Mouse (Mus musculus): ENCODE results near the gene Zfp422. TPM values are rescaled to one million over a fixed set of nuclear protein-coding genes. Genes with fewer than 3 reads are reported as not detected.

Gene Zfp422
- polyA plus RNA-seq (2016; fragmentation: Nextera tagmentation; extraction: Ambion mirVana), result 235 and 264 TPM in 2 replicates

DNA sequence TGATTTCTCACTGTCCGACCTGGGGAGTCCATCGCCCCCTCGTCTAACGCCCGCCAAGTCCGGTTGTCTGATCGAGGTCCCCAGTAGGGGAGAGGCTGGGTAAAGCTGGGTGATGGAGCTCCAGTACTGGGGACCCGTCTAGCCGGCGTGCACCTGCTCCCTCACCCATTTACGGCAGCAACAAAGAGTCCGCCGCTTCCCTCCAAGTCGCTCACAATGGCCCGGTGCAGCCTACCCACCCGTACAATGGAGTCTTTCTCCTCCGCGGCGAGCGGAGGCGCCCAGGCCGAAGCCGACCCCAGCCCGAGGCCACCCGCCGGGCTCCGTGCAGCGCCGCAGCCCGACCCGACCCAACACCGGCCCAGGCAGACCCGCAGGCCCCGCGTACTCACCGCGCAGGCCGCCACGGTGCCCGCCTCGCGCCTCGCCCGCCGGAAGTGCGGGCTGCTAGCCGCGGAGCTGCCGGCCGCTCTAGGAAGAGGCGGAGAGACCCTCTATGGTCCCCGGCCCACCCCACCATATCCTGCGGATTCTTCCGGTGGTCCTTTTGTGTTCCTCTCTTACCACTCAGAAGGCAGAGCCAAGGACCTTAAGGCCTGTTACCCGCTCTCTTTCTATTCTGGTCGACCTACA is at the start of gene Zfp422:
Gene Zfp422, minus strand, starts transcription at position 461 of the 633 bp plus-strand sequence.
- Histone ChIP-seq H3K4me1 (peaks cover 14% of the 10 kb centered on the region), H3K36me3 (peaks cover 36% of the 10 kb centered on the region), H3K4me3 (peak within 1 kb of the TSS; percentile 89), H3K27ac (peak within 1 kb of the TSS; percentile 99), H3K27me3 (ENCODE audit: low read depth, poor library complexity, severe bottlenecking) (no peaks in the 10 kb centered on the region), H3K9me3 (replicated peaks) (no peaks in the 10 kb centered on the region)
- WGBS, result under 1% methylated on average over 56 of the region's 56 CpGs
- peak; percentile 86 for DNase-seq (ENCODE audit: low spot score)

DNA sequence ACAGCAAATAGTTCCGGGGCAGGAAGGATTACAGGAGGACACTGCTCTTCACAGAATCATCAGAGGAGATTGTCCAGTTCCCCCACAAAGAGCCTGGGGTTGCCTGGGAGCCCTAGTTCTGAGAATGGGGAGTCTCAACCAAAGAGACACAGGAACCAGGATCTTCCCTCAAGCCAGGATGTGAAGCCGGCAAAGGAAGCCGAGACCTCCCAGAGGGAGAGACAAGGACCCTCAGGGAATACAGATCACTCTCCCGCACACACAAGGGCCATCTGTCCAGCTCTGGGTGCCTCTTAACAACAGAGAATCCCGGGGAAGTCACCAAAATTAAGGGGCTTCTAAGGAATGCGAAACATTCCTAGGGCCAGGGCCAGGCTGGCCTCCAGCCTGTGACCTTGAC is 48.5 kb upstream of the Zfp422 start:
- Histone ChIP-seq H3K36me3 (no peaks in the 10 kb centered on the region), H3K27me3 (ENCODE audit: low read depth, poor library complexity, severe bottlenecking) (peaks cover 17% of the 10 kb centered on the region), H3K4me1 (peaks cover 28% of the 10 kb centered on the region), H3K4me3 (no peak overlapping the region), H3K27ac (0 out of 2 replicates have a peak overlapping the region, but pooled peaks have one; percentile 26), H3K9me3 (replicated peaks) (no peaks in the 10 kb centered on the region)
- DNase-seq (ENCODE audit: low spot score), result no peak
- WGBS, result 75% methylated on average over 6 of the region's 6 CpGs

- H3K36me3 ChIP-seq, result no peaks in the 10 kb centered on the region
- DNase-seq (ENCODE audit: low spot score), result no peak
- H3K27ac ChIP-seq, result no peak overlapping the region
- H3K4me1 ChIP-seq, result peaks cover 32% of the 10 kb centered on the region
- no peaks in the 10 kb centered on the region for H3K9me3 ChIP-seq (replicated peaks)
- 81% methylated on average over 10 of the region's 10 CpGs for WGBS
- no peak overlapping the region for H3K4me3 ChIP-seq
- H3K27me3 ChIP-seq (ENCODE audit: low read depth, poor library complexity, severe bottlenecking), result peaks cover 26% of the 10 kb centered on the region
Observed at GRCm38 (mm10) chr6:116676355-116676913, 47.6 kb upstream of the Zfp422 start.

DNA sequence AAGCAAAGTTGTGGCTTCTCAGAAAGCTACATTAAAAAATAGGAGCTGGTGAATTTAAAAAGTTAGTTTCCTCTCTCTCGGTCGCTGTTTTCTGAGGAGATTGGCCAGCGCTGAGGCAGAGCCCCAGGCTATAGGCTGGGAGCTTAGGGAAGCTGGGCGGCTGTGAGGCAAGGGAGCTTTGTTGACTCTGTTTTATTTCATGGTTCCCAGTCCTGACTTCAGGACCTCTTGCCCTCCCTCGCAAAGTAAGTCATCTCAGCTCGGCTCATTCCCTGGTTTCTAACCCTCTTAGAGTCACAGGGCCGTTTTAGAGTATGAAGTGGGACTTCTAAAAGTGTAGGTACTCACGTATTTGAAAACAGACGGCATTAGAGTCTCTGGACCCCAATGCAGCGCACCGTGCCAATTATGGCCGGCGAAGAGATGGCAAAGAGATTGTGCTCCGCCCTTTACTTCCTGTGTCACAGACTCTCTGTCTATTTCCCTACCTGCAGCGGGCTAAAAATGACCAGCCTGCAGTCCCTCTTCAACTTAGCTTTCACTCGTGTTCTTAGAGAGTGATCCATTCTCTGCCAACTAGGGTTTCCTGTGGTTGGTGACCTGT is 45.6 kb upstream of the Zfp422 start:
- H3K4me1 ChIP-seq, result peaks cover 49% of the 10 kb centered on the region
- H3K27me3 ChIP-seq (ENCODE audit: low read depth, poor library complexity, severe bottlenecking), result peaks cover 46% of the 10 kb centered on the region
- no peak for DNase-seq (ENCODE audit: low spot score)
- 23% methylated on average over 16 of the region's 16 CpGs for WGBS
- peak overlapping the region; percentile 55 for H3K4me3 ChIP-seq
- peak overlapping the region; percentile 71 for H3K27ac ChIP-seq
- H3K36me3 ChIP-seq, result no peaks in the 10 kb centered on the region
- no peaks in the 10 kb centered on the region for H3K9me3 ChIP-seq (replicated peaks)

GRCm38 (mm10) chr6:116673471-116674282 is 44.9 kb upstream of the Zfp422 start, which contains the start of gene Rassf4:
Gene Rassf4 (minus strand): TSS chr6:116673952.
- WGBS, result under 1% methylated on average over 44 of the region's 44 CpGs
- peak; percentile 93 for DNase-seq (ENCODE audit: low spot score)
- Histone ChIP-seq H3K9me3 (replicated peaks) (no peaks in the 10 kb centered on the region), H3K36me3 (no peaks in the 10 kb centered on the region), H3K27ac (peak within 1 kb of the TSS; percentile 71), H3K4me3 (peak within 1 kb of the TSS; percentile 55), H3K4me1 (peaks cover 55% of the 10 kb centered on the region), H3K27me3 (ENCODE audit: low read depth, poor library complexity, severe bottlenecking) (peaks cover 50% of the 10 kb centered on the region)

DNA sequence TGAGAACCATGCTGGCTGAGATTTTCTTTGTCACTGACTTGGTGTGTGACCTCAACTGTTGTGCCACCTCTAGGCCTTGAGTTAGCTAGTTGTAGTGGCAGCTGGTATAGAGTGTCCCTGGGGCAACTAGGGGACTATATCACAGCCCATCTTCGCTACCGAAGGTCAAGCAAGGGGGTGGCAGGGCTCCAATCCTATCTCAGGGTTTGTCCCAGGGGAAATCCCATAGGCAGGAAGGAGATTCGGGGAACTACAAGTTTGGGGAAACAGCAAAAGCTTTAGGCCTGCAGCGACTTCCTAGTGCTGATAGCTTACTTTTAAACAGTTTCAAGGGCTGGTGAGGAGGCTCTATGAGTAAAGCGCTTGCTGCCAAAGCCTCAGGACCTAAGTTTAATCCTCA is 43.5 kb upstream of the Zfp422 start:
- H3K9me3 ChIP-seq (replicated peaks), result no peaks in the 10 kb centered on the region
- H3K27ac ChIP-seq, result no peak overlapping the region
- peaks cover 50% of the 10 kb centered on the region for H3K27me3 ChIP-seq (ENCODE audit: low read depth, poor library complexity, severe bottlenecking)
- no peak overlapping the region for H3K4me3 ChIP-seq
- WGBS, result 81% methylated on average over 5 of the region's 5 CpGs
- no peak for DNase-seq (ENCODE audit: low spot score)
- H3K4me1 ChIP-seq, result peaks cover 59% of the 10 kb centered on the region
- H3K36me3 ChIP-seq, result no peaks in the 10 kb centered on the region

DNA sequence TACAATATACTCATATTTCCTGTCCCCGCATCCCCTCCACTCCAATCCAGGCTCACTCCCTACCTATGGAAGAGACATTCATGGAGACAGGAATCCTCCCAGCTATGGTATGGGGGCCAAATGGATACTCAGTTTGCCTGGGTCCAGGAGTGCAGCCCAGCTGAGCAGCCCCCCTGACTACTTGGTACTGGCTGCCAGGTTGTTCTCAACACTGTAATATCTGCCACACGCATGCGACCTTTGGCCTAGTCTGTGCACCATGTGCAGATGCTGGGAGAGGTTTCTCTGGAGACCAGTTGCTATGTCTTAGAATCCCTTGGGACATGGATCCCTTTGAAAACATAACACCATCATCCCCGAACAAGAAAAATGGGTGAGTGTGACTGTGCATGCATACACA is 43.0 kb upstream of the Zfp422 start:
- no peaks in the 10 kb centered on the region for H3K36me3 ChIP-seq
- H3K27me3 ChIP-seq (ENCODE audit: low read depth, poor library complexity, severe bottlenecking), result peaks cover 50% of the 10 kb centered on the region
- H3K9me3 ChIP-seq (replicated peaks), result no peaks in the 10 kb centered on the region
- H3K27ac ChIP-seq, result no peak overlapping the region
- WGBS, result 88% methylated on average over 4 of the region's 4 CpGs
- no peak overlapping the region for H3K4me3 ChIP-seq
- H3K4me1 ChIP-seq, result peaks cover 57% of the 10 kb centered on the region
- no peak for DNase-seq (ENCODE audit: low spot score)

GRCm38 (mm10) chr6:116671031-116671430 is 42.2 kb upstream of the Zfp422 start:
- WGBS, result 5% methylated on average over 5 of the region's 5 CpGs
- Histone ChIP-seq H3K4me1 (peaks cover 53% of the 10 kb centered on the region), H3K27ac (no peak overlapping the region), H3K27me3 (ENCODE audit: low read depth, poor library complexity, severe bottlenecking) (peaks cover 50% of the 10 kb centered on the region), H3K4me3 (no peak overlapping the region), H3K36me3 (no peaks in the 10 kb centered on the region), H3K9me3 (replicated peaks) (no peaks in the 10 kb centered on the region)
- DNase-seq (ENCODE audit: low spot score), result peak; percentile 38

GRCm38 (mm10) chr6:116670144-116670543 is 41.3 kb upstream of the Zfp422 start:
- Histone ChIP-seq H3K27me3 (ENCODE audit: low read depth, poor library complexity, severe bottlenecking) (peaks cover 48% of the 10 kb centered on the region), H3K9me3 (replicated peaks) (no peaks in the 10 kb centered on the region), H3K27ac (no peak overlapping the region), H3K4me1 (peaks cover 53% of the 10 kb centered on the region), H3K36me3 (no peaks in the 10 kb centered on the region), H3K4me3 (no peak overlapping the region)
- 42% methylated on average over 6 of the region's 6 CpGs for WGBS
- DNase-seq (ENCODE audit: low spot score), result no peak

GRCm38 (mm10) chr6:116668682-116669470 is 40.1 kb upstream of the Zfp422 start:
- Histone ChIP-seq H3K4me1 (peaks cover 42% of the 10 kb centered on the region), H3K9me3 (replicated peaks) (no peaks in the 10 kb centered on the region), H3K27ac (no peak overlapping the region), H3K4me3 (no peak overlapping the region), H3K36me3 (no peaks in the 10 kb centered on the region), H3K27me3 (ENCODE audit: low read depth, poor library complexity, severe bottlenecking) (peaks cover 44% of the 10 kb centered on the region)
- DNase-seq (ENCODE audit: low spot score), result peak; percentile 35
- 39% methylated on average over 11 of the region's 11 CpGs for WGBS

DNA sequence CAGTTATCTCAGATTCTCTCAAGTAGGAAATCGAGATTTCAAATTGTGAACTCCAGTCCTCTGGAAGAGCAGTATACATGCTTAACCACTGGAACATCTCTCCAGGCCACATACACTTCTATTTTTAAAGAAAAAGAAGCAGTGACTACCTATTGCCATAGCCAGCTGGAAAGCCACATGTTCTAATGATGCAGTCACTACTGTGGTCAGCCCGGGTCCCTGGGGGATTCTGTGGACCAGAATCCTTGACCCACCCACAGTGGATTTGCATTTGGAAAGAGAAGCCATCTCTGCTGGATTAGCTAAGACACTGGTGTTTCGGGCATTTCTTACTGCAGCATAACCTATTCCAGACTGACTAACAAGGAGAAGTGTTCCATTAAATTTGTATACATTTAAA is 38.6 kb upstream of the Zfp422 start:
- Histone ChIP-seq H3K4me1 (peaks cover 31% of the 10 kb centered on the region), H3K4me3 (no peak overlapping the region), H3K27me3 (ENCODE audit: low read depth, poor library complexity, severe bottlenecking) (peaks cover 34% of the 10 kb centered on the region), H3K27ac (no peak overlapping the region), H3K9me3 (replicated peaks) (no peaks in the 10 kb centered on the region), H3K36me3 (no peaks in the 10 kb centered on the region)
- DNase-seq (ENCODE audit: low spot score), result no peak
- 80% methylated on average over 3 of the region's 3 CpGs for WGBS

GRCm38 (mm10) chr6:116666892-116667291 is 38.1 kb upstream of the Zfp422 start:
- Histone ChIP-seq H3K4me1 (peaks cover 31% of the 10 kb centered on the region), H3K36me3 (no peaks in the 10 kb centered on the region), H3K9me3 (replicated peaks) (no peaks in the 10 kb centered on the region), H3K4me3 (no peak overlapping the region), H3K27ac (no peak overlapping the region), H3K27me3 (ENCODE audit: low read depth, poor library complexity, severe bottlenecking) (peaks cover 29% of the 10 kb centered on the region)
- DNase-seq (ENCODE audit: low spot score), result no peak
- WGBS, result 79% methylated on average over 3 of the region's 3 CpGs

All from limb, embryonic 10.5 days (tissue).